Mouse (Mus musculus) forelimb bud, embryonic 11.5 days (tissue): ENCODE data around the gene Lmna.

Source experiments
- DNase-seq: peaks from one replicate; pipeline ENCODE4 v3.0.0-alpha.2; 2012; ENCODE audit warnings: low read depth, low spot score

The Lmna gene

GRCm38 (mm10) chr3:88521803-88522331, 12.1 kb upstream of the Lmna start:
- peak; percentile 76 for DNase-seq

DNA sequence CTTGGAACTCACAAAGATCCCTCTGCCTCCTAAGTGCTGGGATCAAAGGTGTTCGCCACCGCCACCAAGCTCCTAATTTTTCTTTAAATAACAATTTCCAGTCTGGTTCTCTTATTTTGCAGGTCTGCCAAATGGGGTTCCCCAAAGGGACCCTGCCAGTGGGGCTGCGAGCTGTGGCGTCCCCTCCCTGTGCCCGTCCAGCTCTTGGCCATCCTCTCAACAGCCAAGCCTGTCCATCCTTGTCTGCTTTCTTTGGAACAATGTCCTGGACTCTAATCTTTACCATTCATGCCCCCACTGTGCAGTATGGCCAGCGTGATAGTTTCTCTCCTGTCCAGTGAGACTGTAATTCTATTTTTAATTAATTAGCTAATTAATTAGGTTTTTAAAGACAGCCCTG, 11.4 kb upstream of the Lmna start:
- no peak for DNase-seq

GRCm38 (mm10) chr3:88520078-88520477, 10.3 kb upstream of the Lmna start:
- DNase-seq = no peak

- DNase-seq = no peak
Observed at GRCm38 (mm10) chr3:88518411-88518810, 8.7 kb upstream of the Lmna start.

DNA sequence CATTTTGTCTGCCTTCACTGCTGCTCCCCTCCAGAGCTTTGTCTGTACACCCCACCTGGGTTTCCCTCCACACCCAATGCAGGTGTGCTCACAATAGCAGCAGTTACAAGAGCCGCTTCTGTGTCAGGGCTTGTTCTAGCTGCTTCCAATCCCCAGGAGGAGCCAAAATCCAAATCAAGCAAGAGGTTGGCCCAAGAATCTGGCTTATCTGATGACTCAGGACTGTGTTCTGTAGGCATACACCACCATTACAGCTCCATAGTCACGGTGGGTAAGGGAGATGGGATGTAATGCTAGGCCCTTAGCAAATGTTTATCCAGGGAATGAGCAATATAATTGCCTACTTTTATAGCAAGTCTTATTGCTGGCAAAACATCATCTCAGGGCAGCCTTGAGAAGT, 6.7 kb upstream of the Lmna start:
- no peak for DNase-seq

- DNase-seq = no peak
Observed at GRCm38 (mm10) chr3:88515095-88515386, 5.3 kb upstream of the Lmna start.

DNA sequence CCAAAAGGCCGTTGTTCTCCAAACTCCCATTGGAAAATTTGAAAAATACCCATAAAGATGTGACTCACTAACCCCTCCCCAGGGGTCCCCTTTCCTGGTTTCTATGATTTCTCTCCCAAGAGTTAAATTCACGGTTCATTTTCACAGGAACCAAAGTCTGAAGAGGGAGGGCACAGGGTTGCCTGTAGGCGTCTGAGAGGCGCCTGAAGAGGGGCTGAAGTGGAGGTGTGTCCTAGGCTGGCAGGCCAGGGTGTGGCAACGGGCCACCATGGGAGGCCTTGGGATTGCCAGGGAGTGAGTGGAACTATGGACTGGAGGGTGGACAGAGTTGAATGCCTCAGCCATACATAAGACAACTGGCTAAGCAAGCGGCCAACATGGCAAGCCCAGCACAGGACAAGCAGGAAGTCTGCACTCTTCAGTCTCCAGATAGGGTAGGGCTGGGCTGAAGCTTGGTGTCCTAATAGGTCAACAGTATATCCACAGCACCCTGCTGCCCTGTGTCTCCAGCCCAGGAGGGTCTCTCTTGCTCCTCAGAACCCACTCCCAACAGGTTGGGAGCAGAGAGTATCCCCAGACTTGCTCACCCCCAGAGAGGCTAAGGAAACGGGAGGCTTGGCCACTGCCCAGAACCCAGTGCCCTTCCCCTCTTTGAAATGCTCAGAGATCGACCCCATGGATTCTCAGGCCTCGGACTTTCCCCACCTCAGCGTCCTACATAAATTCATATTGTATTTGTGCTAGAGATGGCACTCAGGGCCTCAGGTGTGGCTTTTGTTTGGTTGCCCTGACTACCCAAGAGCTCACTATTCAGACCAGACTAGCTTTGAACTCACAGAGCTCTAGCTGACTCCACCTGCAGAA, 4.7 kb upstream of the Lmna start:
- DNase-seq = no peak

DNA sequence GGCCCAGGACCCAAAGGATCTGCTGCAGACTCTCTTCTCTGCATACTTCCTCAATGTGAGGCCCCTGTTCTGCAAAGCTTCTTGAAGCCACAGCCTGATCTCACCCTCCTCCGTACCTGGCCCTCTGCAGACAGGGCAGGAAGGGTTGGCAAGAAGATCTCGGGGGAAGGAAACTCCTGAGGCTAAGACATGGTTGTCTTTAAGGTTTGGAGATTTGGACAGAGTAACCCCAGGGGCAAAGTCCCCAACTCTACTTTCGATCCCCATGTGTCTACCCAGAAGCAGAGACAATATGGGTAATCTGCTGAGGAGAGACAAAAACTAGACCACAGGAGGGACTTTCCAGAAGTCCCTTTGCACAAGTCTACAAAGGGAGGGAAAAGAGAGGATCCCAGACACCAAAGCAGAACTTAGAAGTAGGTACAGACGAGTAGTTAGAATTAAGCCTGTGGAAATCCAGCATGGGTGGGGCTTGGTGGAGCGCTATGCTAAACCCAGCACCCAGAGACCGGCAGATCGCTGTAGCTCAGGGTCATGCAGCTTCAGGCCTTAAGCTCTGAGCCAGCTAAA, 3.9 kb upstream of the Lmna start:
- DNase-seq = no peak

- DNase-seq = no peak
Observed at GRCm38 (mm10) chr3:88512896-88513545, 3.3 kb upstream of the Lmna start.

GRCm38 (mm10) chr3:88512141-88512895, 2.6 kb upstream of the Lmna start:
- peak; percentile 66 for DNase-seq

DNA sequence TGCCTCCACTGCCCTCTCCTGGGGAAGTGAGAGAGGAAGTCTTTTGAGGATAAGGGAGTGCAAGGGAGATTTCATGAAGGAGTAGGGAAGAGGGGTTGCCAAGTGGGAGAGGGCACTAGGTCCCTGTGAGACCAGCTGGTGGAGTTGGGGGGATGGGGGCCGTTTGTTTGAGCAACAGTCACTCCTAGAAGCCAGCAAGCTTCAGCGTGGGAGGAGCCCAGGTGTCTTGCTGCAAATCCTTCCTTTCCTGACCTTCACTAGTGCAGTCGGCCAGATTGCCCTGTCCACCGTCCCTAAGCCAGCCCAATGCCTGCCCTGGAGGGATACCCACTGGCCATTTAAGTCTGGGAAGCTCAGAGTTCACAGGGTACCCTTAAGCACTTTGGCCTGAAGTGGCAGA, 1.8 kb upstream of the Lmna start:
- no peak for DNase-seq

- no peak for DNase-seq
Observed at GRCm38 (mm10) chr3:88510421-88511289, 899 bp upstream of the Lmna start.

DNA sequence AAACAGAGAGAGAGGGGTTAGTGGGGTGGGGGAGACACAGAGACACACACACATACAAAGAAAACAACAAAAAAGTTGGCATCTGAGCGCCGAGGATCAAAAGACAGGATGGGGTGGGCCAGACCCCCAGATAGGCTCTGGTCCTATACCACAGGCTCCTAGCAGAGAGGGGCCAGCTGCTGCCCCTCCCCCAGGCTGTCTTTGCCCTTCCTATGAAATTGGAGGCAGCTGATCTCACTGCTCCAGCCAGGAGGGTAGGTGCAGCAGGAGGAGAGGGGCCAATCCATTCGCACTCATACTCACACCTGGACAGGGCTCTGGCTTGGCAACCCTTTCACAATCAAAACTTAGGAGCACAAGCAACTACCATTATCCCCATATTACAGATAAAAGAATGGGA, 506 bp downstream of the Lmna start:
- no peak for DNase-seq

- no peak for DNase-seq
Observed at GRCm38 (mm10) chr3:88505765-88506164, 4.0 kb downstream of the Lmna start.

DNA sequence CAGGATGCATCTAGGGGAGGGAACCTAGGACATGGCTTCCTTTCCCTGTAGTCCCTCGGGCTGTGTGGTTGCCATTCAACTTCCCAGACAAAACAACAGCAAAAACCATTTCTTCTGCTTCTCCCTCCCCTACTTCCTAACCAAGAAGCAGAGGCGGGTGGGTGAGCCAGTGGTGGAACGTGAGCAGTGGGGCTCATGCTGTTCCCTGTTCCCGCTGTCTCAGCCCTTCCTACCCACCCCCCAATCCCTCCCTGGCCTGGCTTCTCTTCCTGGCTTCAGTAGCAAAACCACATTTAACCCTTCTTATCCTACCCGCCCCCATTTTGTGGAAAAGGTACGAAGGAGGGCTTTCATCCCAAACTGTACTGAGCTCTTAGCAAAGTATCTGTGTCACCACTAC, 4.7 kb downstream of the Lmna start:
- DNase-seq = no peak

DNA sequence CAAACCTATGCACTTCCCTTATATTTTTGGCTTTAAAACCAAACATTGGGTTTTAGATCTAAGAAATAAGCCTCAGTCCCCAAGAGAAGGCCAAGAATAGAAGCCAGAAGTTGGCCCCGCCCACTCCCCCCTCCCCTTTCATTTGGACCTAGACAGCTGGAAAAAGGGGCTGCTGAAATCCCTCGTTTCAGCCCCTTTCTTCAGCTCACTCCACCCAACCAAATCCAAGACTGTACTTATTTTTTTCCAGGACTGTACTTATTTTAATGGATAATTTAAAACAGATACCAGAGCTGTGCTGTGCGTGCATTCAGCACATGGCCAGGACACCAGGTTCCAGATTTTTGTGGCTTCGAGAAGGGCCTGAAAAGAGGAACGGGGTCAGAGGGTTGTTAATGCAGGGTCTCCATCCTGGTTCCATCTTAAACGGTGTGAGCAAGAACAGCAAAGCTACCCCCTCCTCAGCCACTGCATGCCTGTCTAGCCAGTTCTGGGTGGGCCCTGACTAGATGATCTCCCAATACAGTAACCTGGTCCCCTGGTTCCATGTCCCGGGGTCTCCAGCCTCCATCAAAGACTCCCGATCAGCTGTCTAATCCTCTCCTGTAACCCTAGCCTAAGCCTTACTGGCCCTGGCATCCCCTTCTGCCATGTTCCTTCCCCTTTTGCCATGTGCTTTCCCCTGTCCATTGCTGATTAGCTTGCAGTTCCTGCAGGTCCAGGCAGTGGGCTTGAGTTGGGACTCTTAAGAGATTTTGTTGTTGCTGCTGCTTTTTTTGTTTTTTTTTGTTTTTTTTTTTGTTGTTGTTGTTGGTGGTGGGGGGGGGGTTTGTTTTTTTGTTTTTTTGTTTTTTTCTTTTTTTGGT, 5.6 kb downstream of the Lmna start:
- DNase-seq = no peak

GRCm38 (mm10) chr3:88503505-88503863, 6.3 kb downstream of the Lmna start:
- DNase-seq = no peak

DNA sequence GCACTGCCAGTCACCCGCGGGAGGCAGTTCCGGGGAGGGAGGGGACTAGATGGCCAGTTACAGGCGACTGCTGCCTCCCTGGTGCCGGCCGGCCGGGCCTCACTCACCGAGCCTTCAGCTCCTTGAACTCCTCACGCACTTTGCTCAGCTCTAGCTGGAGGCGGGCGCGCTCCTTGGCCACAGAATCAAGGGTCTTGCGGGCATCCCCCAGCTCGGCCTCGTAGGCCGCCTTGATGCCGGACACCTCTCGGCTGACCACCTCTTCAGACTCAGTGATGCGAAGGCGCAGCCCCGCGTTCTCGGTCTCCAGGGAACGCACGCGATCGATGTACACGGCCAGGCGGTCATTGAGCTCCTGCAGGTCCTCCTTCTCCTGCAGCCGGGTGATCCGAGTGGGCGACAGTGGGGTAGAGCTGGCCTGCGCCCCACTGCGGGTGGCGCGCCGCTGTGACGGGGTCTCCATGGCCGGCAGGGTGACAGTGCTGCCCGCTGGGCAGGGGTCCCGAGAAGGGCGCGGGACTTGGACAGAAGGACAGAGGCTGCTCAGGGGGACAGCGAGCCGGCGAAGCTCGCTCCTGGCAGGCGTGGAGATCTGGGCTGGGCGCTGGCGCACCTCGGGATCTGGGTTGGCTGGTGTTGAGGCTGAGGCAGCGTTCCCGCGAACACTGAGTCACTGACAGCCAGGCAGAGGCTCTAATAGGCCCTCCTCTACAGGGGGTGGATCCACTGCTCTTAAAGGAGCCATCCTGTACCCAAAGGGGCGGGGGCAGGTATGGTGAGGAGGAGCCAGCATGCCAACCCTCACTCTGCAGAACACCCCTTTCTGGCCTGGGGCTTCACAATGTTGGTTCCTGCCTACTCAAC, 6.9 kb downstream of the Lmna start:
- peak; percentile 62 for DNase-seq

DNA sequence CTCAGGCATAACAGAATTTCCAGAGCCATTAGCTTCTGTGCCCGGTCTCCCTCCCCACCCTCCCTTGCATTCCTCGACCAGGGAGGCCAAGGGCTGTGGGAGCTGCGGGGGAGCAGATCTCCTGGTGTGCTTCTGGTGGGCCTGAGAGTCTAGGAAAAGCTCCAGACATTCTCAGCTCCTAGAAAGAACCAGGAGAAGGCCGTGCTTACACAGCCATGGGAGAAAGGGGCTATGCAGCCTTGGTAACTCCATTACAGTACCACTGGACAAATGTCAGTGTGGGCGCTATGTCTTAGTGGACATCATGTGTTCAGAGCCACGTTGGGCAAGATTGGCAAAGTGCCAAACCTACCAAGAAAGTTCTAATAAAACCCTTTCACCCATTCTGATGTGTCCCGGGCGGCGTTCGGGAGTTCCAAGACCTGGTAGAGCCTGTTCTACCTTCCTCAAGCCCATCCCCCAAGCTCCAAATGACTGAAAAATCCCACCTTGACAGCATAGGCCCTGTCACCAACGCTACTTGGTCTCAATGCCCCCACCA, 7.7 kb downstream of the Lmna start:
- DNase-seq = no peak
